Mouse (Mus musculus) heart, adult 8-10 months (tissue): ENCODE results near the gene Fpgt. TPM values are rescaled to one million over a fixed set of nuclear protein-coding genes. Genes with fewer than 3 reads are reported as not detected.

Source experiments
- DNase-seq: peaks from one replicate; pipeline ENCODE4 v3.0.0; 2022; ENCODE audit warnings: low spot score
- total RNA-seq, 4 experiments: library from RNA; stranded (reverse); gene quantifications; 2 replicates each; pipeline ENCODE4 v1.2.4; 2022

Gene Fpgt
- total RNA-seq: 10 to 100 TPM; 11.6 to 14.5 (median 13.7) TPM

DNA sequence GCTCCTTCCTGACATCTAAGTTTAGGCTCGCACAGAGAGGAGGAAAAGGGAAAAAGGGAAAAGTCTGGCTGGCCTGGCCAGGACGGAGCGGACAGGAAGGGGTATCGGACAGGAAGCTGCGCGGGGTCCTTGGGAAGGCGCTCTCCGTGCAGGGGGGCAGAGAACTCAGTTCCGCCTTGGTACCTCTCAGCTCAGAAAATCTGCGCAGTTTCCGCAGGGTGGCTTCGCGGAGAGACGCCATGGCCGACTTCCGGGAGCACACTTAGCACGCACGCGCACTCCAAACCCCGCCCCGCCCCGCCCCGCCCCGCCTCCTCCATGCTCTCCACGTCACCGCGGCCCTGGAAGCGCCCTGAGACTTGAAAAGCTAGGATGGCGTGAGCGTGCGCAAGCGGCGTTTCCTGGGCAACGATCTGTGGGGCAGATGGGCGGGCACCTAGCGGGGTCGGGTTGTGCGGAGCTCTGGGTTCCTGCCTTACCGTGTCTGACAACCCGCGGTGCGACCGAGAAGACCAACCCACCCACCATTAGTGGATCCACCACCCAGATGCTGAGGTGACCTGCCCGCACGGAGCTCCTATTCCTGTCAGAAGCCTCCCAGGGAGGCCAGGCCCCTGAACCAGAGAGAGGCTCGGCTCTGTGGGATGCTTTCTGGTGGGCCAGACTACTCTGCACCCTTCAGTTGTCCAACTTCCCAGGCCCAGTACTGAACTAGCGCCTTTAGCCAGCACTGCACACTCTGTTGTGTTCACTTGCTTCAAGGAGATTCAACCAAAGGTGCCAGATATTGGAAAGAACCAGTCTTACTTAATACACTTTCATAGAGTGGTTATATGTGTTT lies at the start of gene Fpgt, which contains the start of gene Lrriq3:
Gene Fpgt, minus strand, starts transcription at position 288 of the 841 bp plus-strand sequence.
Gene Lrriq3, plus strand, starts transcription at position 319 of the 841 bp plus-strand sequence.
- DNase-seq: peak; percentile 87

DNA sequence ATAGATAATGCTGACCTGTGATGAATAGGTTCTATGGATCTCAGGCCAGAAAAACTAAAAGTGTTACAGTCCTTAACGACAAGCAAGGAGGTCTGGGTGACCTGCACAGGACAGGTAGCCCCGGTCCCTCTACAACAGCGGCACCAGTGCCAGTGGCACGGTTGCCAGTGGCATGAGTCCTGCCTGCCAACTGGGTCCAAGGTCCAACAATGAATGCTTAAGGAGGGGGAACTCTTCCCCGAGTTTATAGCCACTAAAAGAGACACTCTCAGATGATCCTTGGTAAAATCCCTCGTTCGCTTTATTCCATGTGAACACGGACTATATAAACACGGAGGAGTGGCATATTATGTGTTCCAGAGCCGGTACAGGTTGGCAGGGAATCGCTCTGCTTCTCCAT lies 47.8 kb upstream of the Fpgt start:
- DNase-seq: no peak

DNA sequence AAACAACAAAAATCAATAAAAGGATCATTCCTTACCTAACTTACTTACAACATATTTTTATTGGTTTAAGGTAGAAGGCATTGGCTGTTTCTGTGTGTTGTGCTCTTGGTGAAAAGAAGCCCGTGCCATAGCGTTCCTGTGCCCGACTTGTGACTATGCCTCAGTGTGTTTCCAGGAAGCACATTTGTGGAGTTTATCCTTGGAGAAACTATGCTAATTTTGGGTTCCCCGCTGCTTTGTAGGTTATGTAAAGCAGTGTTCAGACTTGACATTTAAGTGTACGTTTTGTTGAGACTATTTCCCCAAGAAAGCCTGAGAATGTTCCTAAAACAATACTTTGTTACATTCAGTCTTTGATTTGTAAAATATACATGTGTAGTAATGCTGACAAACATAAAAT lies 44.5 kb upstream of the Fpgt start:
- no peak for DNase-seq

GRCm38 (mm10) chr3:155105957-155106356 lies 12.8 kb upstream of the Fpgt start:
- DNase-seq: no peak

GRCm38 (mm10) chr3:155099266-155099665 lies 6.1 kb upstream of the Fpgt start:
- DNase-seq: no peak

DNA sequence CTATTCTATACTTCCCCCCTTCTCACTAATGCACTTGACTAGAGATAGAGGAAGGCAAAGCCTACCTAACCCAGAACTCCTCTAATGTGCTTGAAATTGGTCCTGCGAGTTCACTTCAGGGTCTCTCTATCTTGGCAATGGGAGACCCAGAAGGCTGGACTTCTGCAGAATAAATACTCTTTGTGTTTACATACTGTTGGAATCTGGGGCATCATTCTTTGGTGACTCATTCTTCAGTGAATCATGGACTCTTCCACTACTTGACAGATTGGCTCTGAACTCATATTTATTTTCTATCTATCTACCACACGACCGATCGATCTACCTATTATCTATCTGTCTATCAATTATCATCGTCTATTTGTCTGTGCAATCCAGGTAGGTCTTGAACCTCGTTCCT lies 1.1 kb downstream of the Fpgt start:
- no peak for DNase-seq

GRCm38 (mm10) chr3:155077908-155078307 lies 15.3 kb downstream of the Fpgt start:
- DNase-seq: no peak

DNA sequence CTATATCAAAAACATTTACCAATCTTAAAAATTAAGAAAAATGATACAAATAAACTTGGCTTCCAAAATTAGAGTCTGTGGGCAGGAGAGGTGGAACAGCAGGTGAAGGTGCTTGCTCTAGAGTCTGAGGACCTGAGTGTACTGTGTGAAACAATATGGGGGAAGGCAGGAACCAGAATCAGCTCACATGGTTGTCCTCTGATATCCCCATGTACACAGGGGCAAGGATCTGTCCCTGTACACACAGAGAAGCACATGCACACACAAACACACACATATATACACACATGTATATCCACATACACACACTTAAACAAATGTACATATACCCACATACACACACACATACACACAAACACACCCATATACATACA lies 33.8 kb downstream of the Fpgt start:
- DNase-seq: no peak

- no peak for DNase-seq
These were observed 34.3 kb downstream of the Fpgt start for GRCm38 (mm10) chr3:155058800-155059448.

- no peak for DNase-seq
These were observed 35.6 kb downstream of the Fpgt start for GRCm38 (mm10) chr3:155057566-155057965.

DNA sequence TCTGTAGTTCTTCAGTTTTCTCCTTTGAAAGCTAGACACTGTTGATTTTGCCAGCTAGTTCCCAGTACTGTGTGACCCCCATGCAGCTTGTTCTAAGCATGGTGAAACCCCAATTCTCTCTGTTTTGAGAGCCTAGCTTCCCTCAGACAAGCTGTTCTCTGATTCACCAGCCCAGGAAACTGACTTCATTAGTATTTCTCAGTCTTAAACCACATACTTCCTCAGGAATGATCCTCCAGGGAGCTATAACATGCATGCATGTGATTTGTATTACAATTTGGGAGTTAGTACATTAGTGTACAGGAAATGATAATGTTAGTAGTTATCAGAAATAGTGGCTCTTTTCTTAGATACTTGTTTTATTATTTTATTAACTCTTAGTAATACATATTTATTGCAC lies 36.6 kb downstream of the Fpgt start:
- DNase-seq: no peak

DNA sequence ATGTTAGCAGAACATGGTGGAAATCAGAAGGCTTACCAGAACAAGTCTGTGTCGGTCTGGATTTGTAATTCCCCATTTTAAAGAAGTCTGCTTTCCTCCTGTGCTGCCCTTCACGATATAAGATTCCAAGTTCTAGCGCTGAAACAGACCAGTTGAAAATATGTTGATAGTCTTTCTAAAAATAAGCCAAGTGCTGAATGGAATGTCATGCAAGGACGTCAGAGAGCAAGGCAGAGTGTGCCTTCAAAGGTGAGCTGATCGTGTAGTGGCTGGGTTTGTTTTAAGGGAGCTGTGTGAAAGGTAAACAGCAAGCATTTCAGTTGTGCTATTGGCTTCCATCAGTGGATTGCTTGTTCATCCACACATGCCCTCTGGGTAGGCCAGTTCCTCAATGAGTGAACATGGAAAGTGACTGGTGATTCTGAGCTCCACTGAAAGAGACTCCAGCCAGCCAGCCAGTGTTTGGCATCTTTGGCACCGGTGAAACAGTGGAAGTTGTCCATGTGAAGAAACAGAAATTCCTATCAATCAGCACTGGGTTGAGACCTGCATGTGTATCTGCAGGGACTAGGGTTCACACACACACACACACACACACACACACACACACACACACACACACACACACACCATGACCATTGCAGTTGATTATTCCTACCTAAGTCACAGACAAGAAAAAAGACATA lies 37.8 kb downstream of the Fpgt start, which contains the start of gene Tnni3k:
Gene Tnni3k, minus strand, starts transcription at position 177 of the 686 bp plus-strand sequence.
- peak; percentile 23 for DNase-seq

GRCm38 (mm10) chr3:155053189-155053588 lies 40.0 kb downstream of the Fpgt start:
- DNase-seq: no peak

DNA sequence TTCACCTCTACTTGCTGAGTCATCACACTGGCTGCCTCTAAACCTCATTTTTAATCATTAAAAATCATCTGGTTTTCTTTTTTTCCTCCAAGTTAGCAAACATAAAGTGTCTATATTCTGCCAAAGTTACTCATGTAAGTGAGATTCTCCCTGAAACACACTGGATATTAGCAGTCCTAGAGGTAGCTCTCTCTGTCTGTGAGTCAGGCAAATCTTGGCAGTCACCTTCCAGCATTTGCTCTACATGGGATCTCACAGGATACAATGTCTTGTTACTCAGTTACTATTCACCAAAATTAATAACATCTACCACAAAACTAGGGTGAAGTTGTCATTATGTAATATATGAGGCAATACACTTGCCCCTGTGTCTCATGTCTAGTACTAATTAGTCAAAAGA lies 41.2 kb downstream of the Fpgt start:
- no peak for DNase-seq

DNA sequence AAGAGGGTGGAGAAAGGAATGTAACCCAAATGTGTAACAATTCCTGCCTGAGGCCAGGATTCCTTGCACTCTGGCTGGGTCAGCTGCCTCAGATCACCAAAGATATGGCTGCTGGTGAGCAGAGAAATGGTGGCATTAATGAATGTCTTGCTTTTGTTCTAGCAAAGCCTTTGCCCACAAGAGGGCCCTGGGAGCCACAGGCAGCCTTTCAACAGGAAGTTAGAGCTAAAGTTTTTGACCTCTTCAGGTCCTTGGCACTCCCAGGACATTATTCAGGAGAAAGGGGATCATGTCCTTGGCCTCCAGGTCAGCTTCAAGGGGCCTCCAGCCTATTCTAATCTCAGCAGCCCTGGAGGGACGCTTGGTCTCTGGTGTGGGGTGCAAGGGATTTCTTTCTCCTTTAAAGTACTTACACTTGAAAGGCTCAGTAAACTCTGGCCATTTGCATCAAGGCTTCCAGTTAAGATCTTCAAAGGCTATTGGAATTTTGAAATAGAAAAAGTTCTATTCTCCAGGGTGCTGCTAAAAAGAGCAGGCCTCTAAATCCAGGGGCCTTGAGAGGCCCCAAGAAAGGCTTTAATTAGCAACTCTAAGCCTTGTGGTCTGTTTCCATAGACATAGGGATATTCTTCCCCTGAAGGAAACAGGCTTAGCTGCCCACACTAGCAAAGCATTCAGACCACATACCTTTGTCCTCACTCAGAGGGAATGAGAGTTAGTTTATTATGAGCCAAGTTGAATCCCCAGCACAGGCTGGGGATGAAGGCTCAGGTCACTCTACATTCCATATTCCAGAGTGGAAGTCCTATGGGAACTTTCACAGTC lies 54.0 kb downstream of the Fpgt start:
- no peak for DNase-seq

Other genes starting within 250 kb of the Fpgt start
- 10 to 100 TPM; 76.5 to 95.0 (median 90.9) TPM for gene Tnni3k, start 38.0 kb downstream of the Fpgt start, total RNA-seq
- under 1 TPM; 0.19 to 0.44 (median 0.34) TPM for gene Lrriq3, start within 50 bp of the Fpgt start, total RNA-seq